Mouse (Mus musculus) cerebellum, adult 2 months (tissue): ENCODE measurements at regions not wholly inside any gene's neighbourhood (a gene's known extent, or its start where the extent isn't known, plus 50 kb on each side); places are given as distances from the start of the nearest gene placed in this dataset.

ENCODE experiments used
- CTCF ChIP-seq: fragments of 200-500 bp; IDR thresholded peaks from 2 replicates; pipeline ENCODE4 v1.5.1; 2011; ENCODE audit warnings: low read depth, mild to moderate bottlenecking, control low read depth, low read length, moderate library complexity, borderline replicate concordance; ENCODE audit not compliant: insufficient read depth
- POLR2A ChIP-seq: fragments of 200-500 bp; IDR thresholded peaks from 2 replicates; pipeline ENCODE4 v1.6.1; 2011; ENCODE audit warnings: low read length, control low read depth, borderline replicate concordance; ENCODE audit not compliant: insufficient read depth

DNA sequence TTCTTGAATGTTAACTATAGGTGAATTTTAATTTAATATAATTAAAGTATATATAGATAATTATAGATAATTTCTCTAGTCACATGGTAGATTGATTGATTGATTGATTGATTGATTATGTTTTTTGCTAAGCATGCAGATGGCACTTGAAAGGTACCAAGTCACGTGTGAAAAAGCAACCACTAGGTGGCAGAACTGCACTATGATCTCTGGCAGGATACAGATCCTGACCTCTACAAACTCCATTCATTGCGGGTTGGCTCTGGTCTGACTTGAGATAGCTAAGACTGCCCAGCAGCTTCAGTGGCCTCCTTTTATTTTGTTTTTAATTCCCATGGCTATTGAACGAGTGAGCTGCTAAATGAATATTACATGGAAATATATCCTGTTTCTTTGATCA is 229.7 kb upstream of the Grm3 start:
- TF ChIP-seq CTCF (no peak), POLR2A (no peak)
